Mouse (Mus musculus) kidney, embryonic 15.5 days (tissue): ENCODE data around the gene Peg10. TPM values are rescaled to one million over a fixed set of nuclear protein-coding genes. Genes with fewer than 3 reads are reported as not detected.
A peak's percentile ranks its signal among the peaks of the same experiment; 100 is the strongest.
"Not testable (repeated sequence)": the region's sequence is repeated elsewhere in the genome, so short reads cannot be mapped to it uniquely, and the experiment has no call there.

Experiments used
- ATAC-seq: fragments of 200-750 bp; cut with Nextera tagmentation; replicated peaks from 2 replicates; pipeline ENCODE4 v1.8.0; 2017; ENCODE audit warnings: moderate TSS enrichment; ENCODE audit not compliant: low FRiP score
- H3K27ac ChIP-seq: fragments of 300-500 bp; sonication (generic); 2 replicates; pipeline ENCODE4 v1.5.1; 2015; ENCODE audit warnings: mild to moderate bottlenecking, inconsistent platforms
- H3K27me3 ChIP-seq: fragments of 300-500 bp; sonication (generic); 2 replicates; pipeline ENCODE4 v1.6.1; 2015; ENCODE audit warnings: inconsistent platforms
- H3K36me3 ChIP-seq: fragments of 300-500 bp; sonication (generic); 2 replicates; pipeline ENCODE4 v1.6.1; 2015; ENCODE audit warnings: inconsistent platforms
- H3K4me1 ChIP-seq: fragments of 300-500 bp; sonication (generic); 2 replicates; pipeline ENCODE4 v1.6.1; 2015; ENCODE audit warnings: inconsistent platforms
- H3K4me2 ChIP-seq: fragments of 300-500 bp; sonication (generic); 2 replicates; pipeline ENCODE4 v1.6.1; 2015; ENCODE audit warnings: moderate library complexity, mild to moderate bottlenecking, inconsistent platforms
- H3K4me3 ChIP-seq: fragments of 300-500 bp; sonication (generic); replicated peaks from 2 replicates; pipeline ENCODE4 v1.5.1; 2015; ENCODE audit warnings: mild to moderate bottlenecking, inconsistent platforms
- H3K9ac ChIP-seq: fragments of 300-500 bp; sonication (generic); 2 replicates; pipeline ENCODE4 v1.6.1; 2015; ENCODE audit warnings: mild to moderate bottlenecking, inconsistent platforms
- H3K9me3 ChIP-seq: fragments of 300-500 bp; sonication (generic); replicated peaks from 2 replicates; pipeline ENCODE4 v1.6.1; 2016; ENCODE audit warnings: inconsistent platforms
- WGBS: fragments of 180-500 bp; shearing (Covaris S2); methylation state at CpG from one replicate; pipeline ENCODE4 v1.1.7; 2015; ENCODE audit warnings: mixed read lengths; 5-methylcytosine and 5-hydroxymethylcytosine counted together
- polyA plus RNA-seq: library from polyadenylated mRNA; unstranded; fragments of >200 nt; fragmentation: Nextera tagmentation; extraction: Ambion mirVana; gene quantifications from 2 replicates; pipeline ENCODE4 v1.2.1, GENCODE M21; 2015

Gene Peg10
- polyA plus RNA-seq, 1 experiment from 2014 or later, result 4.4 TPM

GRCm38 (mm10) chr6:4754286-4754685 lies 7.2 kb downstream of the Peg10 start:
- H3K9me3 ChIP-seq, result peaks cover 7% of the 10 kb centered on the region; the same call in 1 of the 2 replicates
- no peaks in the 10 kb centered on the region for H3K4me1 ChIP-seq
- H3K27me3 ChIP-seq, result no peaks in the 10 kb centered on the region
- no peak overlapping the region for H3K4me2 ChIP-seq
- no peak overlapping the region for H3K9ac ChIP-seq
- no peak overlapping the region for H3K4me3 ChIP-seq
- WGBS, result 95% methylated on average over 10 of the region's 10 CpGs
- no peak for ATAC-seq
- peaks cover 12% of the 10 kb centered on the region; the same call in 1 of the 2 replicates for H3K36me3 ChIP-seq
- no peak overlapping the region for H3K27ac ChIP-seq

- H3K36me3 ChIP-seq, result peaks cover 12% of the 10 kb centered on the region; the same call in 1 of the 2 replicates
- no peak overlapping the region for H3K27ac ChIP-seq
- WGBS, result 96% methylated on average over 16 of the region's 16 CpGs
- H3K9ac ChIP-seq, result no peak overlapping the region
- no peaks in the 10 kb centered on the region for H3K4me1 ChIP-seq
- H3K27me3 ChIP-seq, result no peaks in the 10 kb centered on the region
- H3K4me3 ChIP-seq, result no peak overlapping the region
- H3K4me2 ChIP-seq, result no peak overlapping the region
- ATAC-seq, result no peak
- peaks cover 7% of the 10 kb centered on the region; the same call in 1 of the 2 replicates for H3K9me3 ChIP-seq
Observed at GRCm38 (mm10) chr6:4754886-4755285, 7.8 kb downstream of the Peg10 start.

GRCm38 (mm10) chr6:4761415-4762142 lies 14.5 kb downstream of the Peg10 start:
- not testable (repeated sequence) for H3K9me3 ChIP-seq, ATAC-seq
- 42% methylated on average over 3 of the region's 3 CpGs for WGBS

GRCm38 (mm10) chr6:4762252-4762651 lies 15.1 kb downstream of the Peg10 start:
- peak; percentile 99 for ATAC-seq
- WGBS, result 45% methylated on average over 2 of the region's 2 CpGs

More at GRCm38 (mm10) chr6:4761415-4762142, 14.5 kb downstream of the Peg10 start:
- not testable (repeated sequence) for H3K36me3 ChIP-seq, H3K4me3 ChIP-seq, H3K9ac ChIP-seq, H3K4me1 ChIP-seq, H3K4me2 ChIP-seq, H3K27ac ChIP-seq, H3K27me3 ChIP-seq

GRCm38 (mm10) chr6:4796281-4796680 lies 49.2 kb downstream of the Peg10 start:
- H3K4me1 ChIP-seq, result no peaks in the 10 kb centered on the region
- no peaks in the 10 kb centered on the region for H3K36me3 ChIP-seq
- H3K4me3 ChIP-seq, result no peak overlapping the region
- no peak overlapping the region for H3K27ac ChIP-seq
- no peak overlapping the region for H3K4me2 ChIP-seq
- ATAC-seq, result no peak
- H3K9ac ChIP-seq, result no peak overlapping the region
- 80% methylated on average over 1 of the region's 1 CpGs for WGBS
- H3K9me3 ChIP-seq, result no peaks in the 10 kb centered on the region
- H3K27me3 ChIP-seq, result no peaks in the 10 kb centered on the region

More at GRCm38 (mm10) chr6:4762252-4762651, 15.1 kb downstream of the Peg10 start:
- H3K4me1 ChIP-seq, result no peaks in the 10 kb centered on the region
- no peak overlapping the region for H3K9ac ChIP-seq
- H3K4me3 ChIP-seq, result no peak overlapping the region
- no peak overlapping the region for H3K27ac ChIP-seq
- H3K4me2 ChIP-seq, result no peak overlapping the region
- H3K27me3 ChIP-seq, result no peaks in the 10 kb centered on the region
- no peaks in the 10 kb centered on the region for H3K9me3 ChIP-seq
- H3K36me3 ChIP-seq, result no peaks in the 10 kb centered on the region

- not testable (repeated sequence) for H3K9ac ChIP-seq, ATAC-seq, H3K4me1 ChIP-seq, H3K36me3 ChIP-seq, H3K4me3 ChIP-seq, H3K27me3 ChIP-seq, H3K27ac ChIP-seq, H3K4me2 ChIP-seq, H3K9me3 ChIP-seq
Observed at GRCm38 (mm10) chr6:4797317-4797716, 50.2 kb downstream of the Peg10 start.

- H3K4me1 ChIP-seq, result no peaks in the 10 kb centered on the region
- ATAC-seq, result no peak
- no peak overlapping the region for H3K27ac ChIP-seq
- no peak overlapping the region for H3K4me2 ChIP-seq
- H3K9me3 ChIP-seq, result no peaks in the 10 kb centered on the region
- H3K9ac ChIP-seq, result no peak overlapping the region
- H3K36me3 ChIP-seq, result no peaks in the 10 kb centered on the region
- 30% methylated on average over 2 of the region's 2 CpGs for WGBS
- no peaks in the 10 kb centered on the region for H3K27me3 ChIP-seq
- no peak overlapping the region for H3K4me3 ChIP-seq
Observed at GRCm38 (mm10) chr6:4798382-4798781, 51.3 kb downstream of the Peg10 start.

GRCm38 (mm10) chr6:4799359-4799758 lies 52.3 kb downstream of the Peg10 start:
- Histone ChIP-seq H3K36me3 (no peaks in the 10 kb centered on the region), H3K9me3 (no peaks in the 10 kb centered on the region), H3K27me3 (no peaks in the 10 kb centered on the region), H3K4me3 (no peak overlapping the region), H3K4me2 (no peak overlapping the region), H3K27ac (no peak overlapping the region), H3K9ac (no peak overlapping the region), H3K4me1 (no peaks in the 10 kb centered on the region)
- no peak for ATAC-seq
- WGBS, result 77% methylated on average over 2 of the region's 2 CpGs

GRCm38 (mm10) chr6:4806981-4807380 lies 59.9 kb downstream of the Peg10 start:
- no peak overlapping the region for H3K4me2 ChIP-seq
- H3K4me3 ChIP-seq, result no peak overlapping the region
- 39% methylated on average over 12 of the region's 12 CpGs for WGBS
- H3K27me3 ChIP-seq, result no peaks in the 10 kb centered on the region
- H3K27ac ChIP-seq, result no peak overlapping the region
- no peaks in the 10 kb centered on the region for H3K9me3 ChIP-seq
- H3K36me3 ChIP-seq, result no peaks in the 10 kb centered on the region
- no peak overlapping the region for H3K9ac ChIP-seq
- ATAC-seq, result no peak
- peaks cover 6% of the 10 kb centered on the region; the same call in 1 of the 2 replicates for H3K4me1 ChIP-seq

Other genes with a start within 250 kb of the Peg10 start
- gene Col1a2, start 242.5 kb upstream of the Peg10 start, polyA plus RNA-seq, result 610 and 639 TPM in 2 replicates
- gene Casd1, start 146.5 kb upstream of the Peg10 start, polyA plus RNA-seq, result 31.6 and 34.1 TPM in 2 replicates
- gene Sgce, start 99 bp upstream of the Peg10 start, polyA plus RNA-seq, result 46.8 and 48.7 TPM in 2 replicates
- 19.0 and 19.5 TPM in 2 replicates for gene Ppp1r9a, start 155.6 kb downstream of the Peg10 start, polyA plus RNA-seq